Mouse (Mus musculus): ENCODE measurements at regions not wholly inside any gene's neighbourhood (a gene's known extent, or its start where the extent isn't known, plus 50 kb on each side); places are given as distances from the start of the nearest gene placed in this dataset.

- no peak for DNase-seq
Observed at GRCm38 (mm10) chr8:92427801-92428200, 70.4 kb downstream of the Irx5 start.

- no peak for DNase-seq
Observed at GRCm38 (mm10) chr8:92437075-92437663, 79.7 kb downstream of the Irx5 start.

- no peak for DNase-seq
Observed at GRCm38 (mm10) chr8:92438294-92438693, 80.9 kb downstream of the Irx5 start.

- DNase-seq = peak; percentile 17
Observed at GRCm38 (mm10) chr8:92439713-92440436, 82.5 kb downstream of the Irx5 start.

GRCm38 (mm10) chr8:92442086-92442485, 84.7 kb downstream of the Irx5 start:
- no peak for DNase-seq

GRCm38 (mm10) chr8:92459291-92459690, 101.9 kb downstream of the Irx5 start:
- no peak for DNase-seq

GRCm38 (mm10) chr8:92460129-92460953, 102.9 kb downstream of the Irx5 start:
- DNase-seq = no peak

GRCm38 (mm10) chr8:92469141-92470000, 111.9 kb downstream of the Irx5 start:
- DNase-seq = no peak

- DNase-seq = no peak
Observed at GRCm38 (mm10) chr8:92472257-92472656, 114.8 kb downstream of the Irx5 start.

GRCm38 (mm10) chr8:92472817-92473216, 115.4 kb downstream of the Irx5 start:
- peak; percentile 34 for DNase-seq

GRCm38 (mm10) chr8:92482393-92482792, 125.0 kb downstream of the Irx5 start:
- DNase-seq = no peak

GRCm38 (mm10) chr8:92483055-92483765, 125.8 kb downstream of the Irx5 start:
- DNase-seq = no peak

GRCm38 (mm10) chr8:92488526-92489159, 131.2 kb downstream of the Irx5 start:
- no peak for DNase-seq

- no peak for DNase-seq
Observed at GRCm38 (mm10) chr8:92491533-92491932, 134.1 kb downstream of the Irx5 start.

- DNase-seq = no peak
Observed at GRCm38 (mm10) chr8:92493403-92493802, 136.0 kb downstream of the Irx5 start.

- no peak for DNase-seq
Observed at GRCm38 (mm10) chr8:92505552-92506281, 148.3 kb downstream of the Irx5 start.

- no peak for DNase-seq
Observed at GRCm38 (mm10) chr8:92506436-92506835, 149.0 kb downstream of the Irx5 start.

- no peak for DNase-seq
Observed at GRCm38 (mm10) chr8:92506906-92507305, 149.5 kb downstream of the Irx5 start.

GRCm38 (mm10) chr8:92515385-92515784, 158.0 kb downstream of the Irx5 start:
- no peak for DNase-seq

- DNase-seq = no peak
Observed at GRCm38 (mm10) chr8:92518031-92518430, 156.1 kb upstream of the Irx6 start.

GRCm38 (mm10) chr8:92518486-92518885, 155.6 kb upstream of the Irx6 start:
- no peak for DNase-seq
